Mouse (Mus musculus) left cerebral cortex, adult 2 months (tissue): ENCODE results near the gene Adcy1. TPM values are rescaled to one million over a fixed set of nuclear protein-coding genes. Genes with fewer than 3 reads are reported as not detected.
A peak's percentile ranks its signal among the peaks of the same experiment; 100 is the strongest.

Experiments
- DNase-seq, 2 experiments: peaks; one replicate each; pipeline ENCODE4 v3.0.0; 2021 to 2022; ENCODE audit warnings: low spot score in 2 of 2, mixed read lengths in 1 of 2; ENCODE audit errors: extremely low spot score in 1 of 2
- H3K27ac ChIP-seq: fragments of 200-600 bp; 2 replicates; pipeline ENCODE4 v1.8.1; 2022
- H3K4me3 ChIP-seq: fragments of 200-600 bp; 2 replicates; pipeline ENCODE4 v1.8.1; 2022
- CTCF ChIP-seq: fragments of 200-600 bp; IDR thresholded peaks from 2 replicates; pipeline ENCODE4 v1.8.1; 2022; ENCODE audit warnings: antibody characterized with exemption, mild to moderate bottlenecking, moderate library complexity
- intact Hi-C: fragments of 180-260 bp; cut with DNase I; formaldehyde crosslinking; loops from one replicate; pipeline ENCODE4 v1.15.1; 2025
- total RNA-seq, 2 experiments: library from RNA; stranded (reverse); gene quantifications; 2 replicates each; pipeline ENCODE4 v1.2.3; 2021

Gene Adcy1
- total RNA-seq, 2 experiments from 2014 or later: 298 to 316 TPM

DNA sequence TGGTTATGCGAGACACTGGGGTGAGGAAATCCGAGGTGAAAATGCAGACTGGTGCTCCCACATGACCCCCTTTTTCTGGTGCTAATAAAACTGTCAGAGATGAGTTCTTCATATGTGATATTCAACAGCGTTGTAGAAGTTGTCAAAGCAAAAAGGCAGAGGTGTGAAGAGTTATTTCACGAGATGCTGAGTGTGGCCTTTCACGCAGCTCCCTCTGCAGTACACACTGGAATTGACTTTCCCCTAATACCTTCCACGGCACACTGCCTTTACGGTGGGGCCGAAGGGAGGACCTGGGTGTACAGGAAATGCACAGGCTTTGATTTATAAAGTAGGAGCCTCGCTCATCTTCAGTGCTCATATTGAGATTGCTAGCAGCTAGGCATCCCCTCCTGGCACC is 129.8 kb downstream of the Adcy1 start:
- H3K4me3 ChIP-seq: no peak overlapping the region
- DNase-seq: no peak
- no peak; the same call in 1 of the 2 replicates for TF ChIP-seq CTCF
- no peak overlapping the region for H3K27ac ChIP-seq
- intact Hi-C loops: no loop called here

- no peak for DNase-seq
- Histone ChIP-seq H3K4me3 (no peak overlapping the region), H3K27ac (no peak overlapping the region)
- intact Hi-C loops: no loop called here
- TF ChIP-seq CTCF: no peak; the same call in none of the 2 replicates
Observed at GRCm38 (mm10) chr11:7194432-7195311, 131.4 kb downstream of the Adcy1 start.

DNA sequence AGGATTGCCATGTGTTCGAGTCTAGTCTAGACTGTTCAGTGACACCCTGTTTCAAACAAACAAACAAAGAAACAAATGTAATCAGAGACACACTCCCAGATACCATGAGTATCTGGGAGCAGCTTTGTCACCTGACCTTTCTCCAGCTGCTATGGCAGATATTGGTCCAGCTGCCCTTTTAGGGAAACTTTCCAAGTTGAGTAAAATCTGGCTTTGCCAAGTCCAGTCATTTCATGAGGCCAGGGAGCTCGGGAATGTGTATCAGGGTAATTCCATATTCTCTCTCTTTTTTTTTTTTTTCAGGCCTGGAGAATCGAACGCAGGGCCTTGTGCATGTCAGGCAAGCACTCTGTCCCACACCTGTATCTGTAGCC is 132.0 kb downstream of the Adcy1 start:
- intact Hi-C loops: no loop called here
- no peak overlapping the region for H3K27ac ChIP-seq
- no peak overlapping the region for H3K4me3 ChIP-seq
- no peak for DNase-seq
- TF ChIP-seq CTCF: no peak

DNA sequence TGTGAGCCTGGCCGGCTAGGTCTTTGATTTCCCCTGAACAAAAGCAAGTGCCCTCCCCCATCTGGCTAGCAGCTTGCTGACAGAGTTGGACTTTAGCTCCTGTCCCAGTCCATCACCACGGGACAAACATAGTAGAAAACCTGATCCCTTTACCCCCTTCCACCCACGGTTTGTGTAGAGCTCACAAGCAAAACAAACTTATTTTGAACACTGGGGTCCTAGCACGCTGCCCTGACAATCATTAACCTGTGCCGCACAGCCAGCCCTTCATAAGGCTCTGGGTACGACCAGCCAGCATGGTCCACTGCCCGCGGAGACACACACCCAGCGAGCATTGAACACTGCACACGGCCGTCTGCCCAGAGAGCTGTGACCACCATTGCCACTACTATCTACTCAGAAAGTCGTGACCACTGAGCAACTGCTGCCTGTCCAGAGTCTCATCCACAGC is 134.2 kb downstream of the Adcy1 start, which contains the start of gene Igfbp1:
Gene Igfbp1, plus strand, starts transcription at position 292 of the 451 bp plus-strand sequence.
- H3K4me3 ChIP-seq: no peak within 1 kb of the TSS
- TF ChIP-seq CTCF: no peak
- DNase-seq: no peak
- no peak within 1 kb of the TSS for H3K27ac ChIP-seq
- intact Hi-C loops: no loop called here

DNA sequence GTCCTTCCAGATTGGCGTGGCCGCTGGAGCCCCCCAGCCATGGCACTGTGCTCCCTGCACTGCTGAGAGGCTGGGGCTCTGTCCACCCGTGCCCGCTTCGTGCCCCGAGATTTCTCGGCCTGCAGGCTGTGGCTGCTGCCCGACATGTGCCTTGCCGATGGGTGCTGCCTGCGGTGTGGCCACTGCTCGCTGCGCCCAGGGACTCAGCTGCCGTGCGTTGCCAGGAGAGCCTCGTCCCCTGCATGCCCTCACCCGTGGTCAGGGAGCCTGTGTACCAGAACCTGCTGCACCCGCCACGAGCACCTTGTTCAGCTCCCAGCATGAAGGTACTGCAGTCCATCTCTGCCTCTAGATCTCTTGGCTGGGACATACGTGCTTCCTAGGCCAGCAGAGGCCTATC is 134.7 kb downstream of the Adcy1 start:
- H3K4me3 ChIP-seq: no peak overlapping the region
- intact Hi-C loops: no loop called here
- TF ChIP-seq CTCF: no peak
- H3K27ac ChIP-seq: no peak overlapping the region
- no peak for DNase-seq

DNA sequence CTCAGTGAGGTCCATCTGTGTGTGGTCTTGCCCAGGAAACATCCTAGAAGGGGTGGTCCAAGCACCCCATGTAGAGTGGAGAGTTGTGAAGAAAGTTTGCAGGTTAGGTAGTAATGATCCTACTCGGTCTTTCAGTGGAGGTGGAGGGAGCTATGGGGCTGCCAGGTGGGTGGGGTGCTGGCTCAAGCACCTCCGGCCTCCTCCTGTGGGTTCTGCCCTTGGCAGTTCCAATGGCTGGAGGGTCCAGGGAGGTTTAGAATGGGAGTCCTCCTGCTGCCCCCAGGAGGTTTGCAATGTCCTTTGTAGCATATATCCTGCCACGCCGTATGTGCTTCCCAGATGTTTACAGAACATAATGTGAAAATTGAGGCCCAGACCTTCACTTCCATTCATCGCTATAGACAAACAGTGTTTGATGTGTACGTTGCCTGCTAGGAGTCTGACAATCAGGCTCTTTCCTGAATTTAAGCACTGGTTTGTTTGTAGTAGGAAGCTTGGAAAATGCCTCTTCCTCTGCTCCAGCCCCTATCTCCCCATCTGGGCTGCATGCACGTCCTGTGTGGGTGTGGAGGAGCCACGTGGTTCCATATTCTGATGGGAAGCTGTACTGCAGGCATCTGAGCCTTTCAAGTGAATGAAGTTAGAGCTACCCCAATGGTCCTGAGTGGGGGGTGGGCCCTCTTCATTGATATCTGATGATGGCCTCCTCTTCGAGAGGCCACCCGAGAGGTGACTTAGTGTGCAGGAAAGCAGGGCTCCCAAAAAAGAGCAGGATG is 135.4 kb downstream of the Adcy1 start:
- no peak for TF ChIP-seq CTCF
- Histone ChIP-seq H3K4me3 (no peak overlapping the region), H3K27ac (no peak overlapping the region)
- DNase-seq: no peak
- intact Hi-C loops: no loop called here

GRCm38 (mm10) chr11:7199736-7200392 is 136.6 kb downstream of the Adcy1 start:
- intact Hi-C loops: loop anchor here (5.0 kb wide), 1 partner anchor 543 kb away; the partner anchor contains the start of gene Ramp3
- TF ChIP-seq CTCF: peak; percentile 86
- Histone ChIP-seq H3K4me3 (no peak overlapping the region), H3K27ac (no peak overlapping the region)
- peak; percentile 49 to 60 for DNase-seq

DNA sequence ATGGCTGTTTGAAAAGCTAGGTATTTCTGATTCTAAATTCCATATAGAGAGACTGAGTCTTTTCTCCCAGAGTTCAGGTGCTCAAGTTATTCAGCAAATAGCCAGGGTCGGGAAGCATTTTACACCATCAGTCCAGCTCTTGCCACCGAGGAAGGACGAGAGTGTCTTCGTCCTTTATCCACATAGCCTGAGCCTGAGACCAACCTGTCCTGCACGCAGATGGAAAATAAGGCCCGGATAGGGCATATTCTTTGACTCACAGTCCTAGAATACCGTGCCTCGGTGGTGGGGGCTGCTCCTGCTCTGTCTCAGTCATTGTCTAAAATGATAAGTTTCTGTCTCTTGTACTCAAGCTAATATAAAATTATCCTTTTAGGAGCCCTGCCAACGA is 137.1 kb downstream of the Adcy1 start:
- Histone ChIP-seq H3K27ac (no peak overlapping the region), H3K4me3 (no peak overlapping the region)
- intact Hi-C loops: loop anchor here (5.0 kb wide), 1 partner anchor 543 kb away; the partner anchor contains the start of gene Ramp3
- DNase-seq: no peak
- TF ChIP-seq CTCF: no peak

- H3K27ac ChIP-seq: no peak overlapping the region
- intact Hi-C loops: loop anchor here (5.0 kb wide), 1 partner anchor 545 kb away; the partner anchor contains the start of gene Ramp3
- DNase-seq: no peak
- no peak overlapping the region for H3K4me3 ChIP-seq
- TF ChIP-seq CTCF: no peak
Observed at GRCm38 (mm10) chr11:7202206-7202605, 138.9 kb downstream of the Adcy1 start.

DNA sequence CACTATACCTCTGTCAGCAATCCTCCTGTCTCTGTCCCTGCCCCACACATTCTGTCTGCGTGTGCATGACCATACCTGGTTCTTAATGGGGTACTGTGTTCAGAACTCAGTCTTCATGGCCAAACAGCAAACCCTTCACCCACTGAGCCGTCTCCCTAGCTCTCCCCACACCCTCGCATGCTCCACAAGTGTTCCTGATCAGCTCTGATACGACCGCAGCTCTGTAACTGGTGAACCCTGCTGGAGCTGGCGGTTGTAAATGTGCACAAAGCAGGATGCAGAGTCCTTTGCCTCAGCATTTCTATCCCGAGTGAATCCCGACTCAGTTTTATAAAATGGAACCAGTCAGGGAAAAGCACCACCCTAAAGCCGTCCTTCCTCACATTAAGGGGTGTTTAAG is 140.6 kb downstream of the Adcy1 start:
- no peak overlapping the region for H3K4me3 ChIP-seq
- TF ChIP-seq CTCF: no peak
- intact Hi-C loops: loop anchor here (5.0 kb wide), 1 partner anchor 547 kb away; the partner anchor contains the start of gene Ramp3
- H3K27ac ChIP-seq: no peak overlapping the region
- no peak for DNase-seq

GRCm38 (mm10) chr11:7210343-7210742 is 147.1 kb downstream of the Adcy1 start:
- intact Hi-C loops: loop anchor here (1.0 to 10.0 kb wide), 4 partner anchors 357 to 1194 kb away; no protein-coding TSS in a partner anchor
- peak; percentile 77 to 85 for DNase-seq
- Histone ChIP-seq H3K27ac (no peak overlapping the region), H3K4me3 (no peak overlapping the region)
- TF ChIP-seq CTCF: peak; percentile 89

DNA sequence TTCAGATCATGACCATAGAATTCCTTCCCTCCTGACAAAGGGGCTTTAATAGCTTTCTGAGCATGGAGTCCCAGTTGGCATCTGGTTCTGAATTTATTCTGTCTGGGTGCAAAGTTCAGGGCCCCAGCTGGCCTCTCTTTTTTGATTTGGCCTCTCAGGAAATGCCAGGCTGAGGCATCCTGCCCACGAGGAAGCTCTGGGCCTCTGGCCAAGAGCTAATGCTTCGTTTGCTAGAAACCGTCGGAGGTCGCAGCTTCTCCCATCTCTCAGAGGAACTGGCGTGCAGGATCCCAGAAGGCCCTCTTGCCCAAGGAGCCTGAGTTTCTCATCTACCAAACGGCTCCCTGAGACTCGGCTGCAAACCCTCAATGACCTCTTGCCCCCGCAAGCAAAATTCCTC is 147.9 kb downstream of the Adcy1 start:
- H3K27ac ChIP-seq: no peak overlapping the region
- no peak for TF ChIP-seq CTCF
- no peak for DNase-seq
- intact Hi-C loops: loop anchor here (2.0 to 10.0 kb wide), 3 partner anchors 356 to 1194 kb away; no protein-coding TSS in a partner anchor
- H3K4me3 ChIP-seq: no peak overlapping the region
